Mouse (Mus musculus) splenic B cell, adult 2 months (primary cell): ENCODE measurements around the gene Rapgef5.

Experiments used
- DNase-seq: peaks from one replicate; pipeline ENCODE4 v3.0.0-alpha.2; 2011; ENCODE audit warnings: low read depth, low spot score
- H3K27me3 ChIP-seq: 2 replicates; pipeline ENCODE4 v1.6.1; 2012; ENCODE audit warnings: mild to moderate bottlenecking, low read length, moderate library complexity, mixed read lengths; ENCODE audit not compliant: control insufficient read depth, poor library complexity, insufficient read depth, severe bottlenecking
- H3K36me3 ChIP-seq: 2 replicates; pipeline ENCODE4 v1.6.1; 2012; ENCODE audit warnings: mild to moderate bottlenecking, low read length, moderate library complexity, mixed read lengths; ENCODE audit not compliant: control insufficient read depth, poor library complexity, insufficient read depth, severe bottlenecking

Gene Rapgef5

DNA sequence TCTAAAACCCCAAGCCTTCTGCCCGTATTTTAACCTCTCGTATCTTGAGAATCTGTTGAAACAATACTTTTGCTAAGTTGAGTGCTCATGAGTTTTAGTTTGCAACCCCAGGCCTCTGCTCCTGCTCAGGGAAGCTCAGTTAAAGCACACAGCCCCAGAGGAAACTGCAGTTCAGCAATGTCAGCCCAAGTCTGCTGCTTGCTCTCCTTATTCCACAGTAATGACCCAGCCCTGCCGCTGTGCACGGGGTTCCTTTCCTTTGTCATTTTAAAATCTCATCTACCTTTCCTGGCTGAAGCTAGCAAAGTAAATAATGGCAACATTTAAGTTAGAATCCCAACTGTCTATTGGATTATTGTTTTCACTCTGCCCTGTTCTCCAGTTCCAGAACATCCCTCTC, 144.1 kb downstream of the Rapgef5 start:
- no peak for DNase-seq
- Histone ChIP-seq H3K27me3 (no peaks in the 10 kb centered on the region), H3K36me3 (no peaks in the 10 kb centered on the region)

DNA sequence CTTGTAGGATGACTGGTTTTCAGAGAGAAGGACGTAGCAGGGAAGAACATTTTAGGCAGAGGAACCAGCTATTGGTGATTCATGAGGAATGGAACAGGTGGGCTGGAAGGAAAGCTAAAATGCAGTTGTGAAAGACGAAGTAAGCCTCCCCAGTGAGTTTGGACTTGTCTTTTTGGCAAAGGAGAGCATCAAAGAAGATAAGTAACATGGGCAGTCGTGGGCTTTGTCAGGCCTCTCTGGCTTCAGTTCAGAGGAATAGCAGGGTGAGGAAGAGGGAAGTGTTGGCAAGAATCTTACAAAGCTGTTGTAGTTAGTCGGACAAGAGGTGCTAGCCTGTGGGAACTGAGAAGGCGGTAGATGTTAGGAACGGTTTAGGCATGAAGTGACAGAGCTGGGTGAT, 145.6 kb downstream of the Rapgef5 start:
- DNase-seq, result no peak
- H3K27me3 ChIP-seq, result no peaks in the 10 kb centered on the region
- H3K36me3 ChIP-seq, result no peaks in the 10 kb centered on the region

DNA sequence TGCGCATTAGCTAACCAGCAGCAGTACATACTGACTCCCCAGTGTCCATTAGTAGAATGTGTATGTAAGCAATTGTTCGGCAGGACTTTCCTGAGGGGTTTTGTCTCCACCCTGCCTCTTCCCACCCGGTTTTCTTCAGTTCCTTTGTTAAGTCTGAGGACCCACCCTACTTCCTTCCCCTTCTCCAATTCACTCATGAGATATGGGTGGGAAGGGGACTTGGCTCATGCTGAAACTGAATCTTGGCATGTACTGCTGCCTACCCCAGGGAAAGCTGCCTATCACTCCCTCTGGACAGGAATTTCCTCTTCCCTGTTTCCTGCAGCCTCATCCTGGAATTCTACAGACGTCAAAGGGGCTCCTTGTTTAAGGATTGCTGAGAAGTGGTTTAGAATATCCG, 147.4 kb downstream of the Rapgef5 start:
- Histone ChIP-seq H3K27me3 (no peaks in the 10 kb centered on the region), H3K36me3 (no peaks in the 10 kb centered on the region)
- DNase-seq, result no peak

DNA sequence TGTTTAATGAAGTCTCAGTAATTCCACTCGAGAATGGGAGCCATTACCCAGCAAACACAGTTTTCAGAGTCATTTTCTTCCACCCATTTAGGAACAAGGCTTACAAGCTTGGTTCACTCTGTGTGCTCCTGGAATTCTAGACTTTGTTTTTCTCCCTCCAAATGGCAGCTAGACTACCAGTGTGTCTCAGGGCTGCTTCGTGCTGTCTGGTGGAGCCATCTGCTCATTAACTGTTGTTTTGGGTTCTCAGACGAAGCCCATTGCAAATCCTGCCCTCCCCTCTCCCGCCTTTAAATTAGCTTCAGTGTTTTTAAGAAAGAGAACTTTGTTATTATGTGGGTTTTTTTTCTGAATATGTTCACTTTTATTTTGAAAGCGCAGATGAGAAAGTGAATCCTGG, 148.4 kb downstream of the Rapgef5 start:
- H3K36me3 ChIP-seq, result no peaks in the 10 kb centered on the region
- no peaks in the 10 kb centered on the region for H3K27me3 ChIP-seq
- no peak for DNase-seq

DNA sequence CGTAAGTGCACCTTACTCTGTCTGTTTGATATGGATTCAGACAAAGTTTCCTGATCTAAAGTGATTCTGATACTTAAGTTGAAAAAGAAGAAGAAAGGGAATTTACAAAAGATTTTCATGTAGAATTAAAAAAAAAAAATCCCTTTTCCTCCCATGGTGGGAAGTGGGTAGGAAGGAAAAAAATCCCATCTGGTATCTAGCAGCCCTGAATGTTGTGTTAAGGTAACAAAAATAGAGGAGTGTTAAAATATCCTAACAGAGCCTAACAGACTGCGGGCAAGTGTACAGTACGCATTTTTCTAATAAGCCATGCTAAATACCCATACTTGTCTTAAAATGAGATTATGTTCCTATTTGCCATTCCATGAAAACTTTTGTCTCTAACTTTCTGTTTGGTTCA, 150.1 kb downstream of the Rapgef5 start:
- no peaks in the 10 kb centered on the region for H3K36me3 ChIP-seq
- no peak for DNase-seq
- H3K27me3 ChIP-seq, result no peaks in the 10 kb centered on the region

DNA sequence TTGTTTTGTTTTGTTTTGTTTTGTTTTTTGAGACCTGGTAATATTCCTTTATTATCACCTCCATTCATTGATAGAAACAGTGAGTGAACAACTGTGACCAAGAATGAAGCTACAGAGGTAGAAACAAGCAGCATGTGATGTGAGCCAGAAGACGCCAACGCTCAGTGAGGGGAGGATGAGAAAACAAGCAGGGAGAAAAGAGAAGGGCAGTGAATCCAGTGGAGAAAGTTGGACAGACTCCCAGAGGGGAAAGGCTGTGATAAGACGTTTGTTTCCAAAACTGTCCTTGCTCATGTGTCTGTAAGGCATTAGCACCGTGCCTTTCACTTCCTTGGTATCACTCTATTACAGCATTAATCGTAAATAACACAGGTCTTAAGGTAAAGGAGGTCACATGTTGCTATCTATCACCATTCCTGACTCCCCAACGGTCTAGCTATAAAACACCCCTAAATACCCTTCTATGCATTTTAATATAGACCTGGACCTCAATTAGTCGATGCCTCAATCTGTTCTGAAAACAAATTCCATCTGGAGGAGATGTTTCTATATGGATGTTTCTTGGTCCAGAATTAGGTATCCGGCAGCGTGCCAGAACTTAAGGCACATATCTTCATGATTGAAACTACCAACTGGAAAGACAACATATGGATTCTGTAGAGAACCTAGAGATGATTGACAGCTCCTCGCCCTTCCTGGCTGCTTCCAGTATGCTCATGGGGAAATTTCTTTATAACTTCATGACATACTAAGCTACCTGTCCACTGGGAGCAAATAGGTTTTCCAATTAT, 153.5 kb downstream of the Rapgef5 start:
- DNase-seq, result no peak
- Histone ChIP-seq H3K36me3 (no peaks in the 10 kb centered on the region), H3K27me3 (no peaks in the 10 kb centered on the region)

DNA sequence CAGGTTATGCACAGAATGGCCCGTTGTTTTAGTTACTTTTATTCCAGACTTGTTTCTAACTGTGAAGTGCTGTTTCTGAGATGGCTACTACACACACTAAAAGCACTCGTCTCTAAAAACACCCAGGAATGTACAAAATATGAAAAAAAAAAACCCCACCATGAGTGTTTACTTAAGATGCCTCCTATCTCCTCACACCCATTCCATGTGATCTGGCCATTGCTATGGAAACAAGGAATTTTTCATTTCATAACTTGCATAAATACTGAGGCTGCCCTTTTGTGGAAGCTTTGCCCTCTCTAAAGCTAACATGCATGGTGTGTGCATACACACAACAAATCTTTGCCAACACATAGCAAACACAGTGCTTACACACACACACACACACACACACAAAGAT, 156.9 kb downstream of the Rapgef5 start:
- no peak for DNase-seq

DNA sequence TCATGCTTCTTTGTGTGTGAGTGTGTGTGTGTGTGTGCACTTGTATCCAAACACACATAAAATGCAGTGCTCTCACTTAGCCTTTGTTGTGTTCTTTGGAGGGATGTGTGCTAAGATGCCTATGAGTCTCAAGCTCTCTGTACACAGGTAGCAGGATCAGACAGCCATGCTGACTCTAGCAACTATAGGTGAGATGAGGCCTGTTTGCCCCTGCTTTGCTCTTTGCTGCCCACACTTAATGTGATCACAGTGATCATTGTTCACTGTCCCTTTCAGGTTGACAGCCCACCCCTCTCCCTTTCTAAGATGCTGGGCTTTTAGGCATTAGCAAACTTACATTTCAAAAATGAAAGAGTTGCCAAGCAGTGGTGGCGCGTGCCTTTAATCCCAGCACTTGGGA, 158.2 kb downstream of the Rapgef5 start:
- DNase-seq, result no peak
- Histone ChIP-seq H3K27me3 (no peaks in the 10 kb centered on the region), H3K36me3 (no peaks in the 10 kb centered on the region)

More for the DNA sequence above, 156.9 kb downstream of the Rapgef5 start:
- H3K36me3 ChIP-seq, result no peaks in the 10 kb centered on the region
- H3K27me3 ChIP-seq, result no peaks in the 10 kb centered on the region

DNA sequence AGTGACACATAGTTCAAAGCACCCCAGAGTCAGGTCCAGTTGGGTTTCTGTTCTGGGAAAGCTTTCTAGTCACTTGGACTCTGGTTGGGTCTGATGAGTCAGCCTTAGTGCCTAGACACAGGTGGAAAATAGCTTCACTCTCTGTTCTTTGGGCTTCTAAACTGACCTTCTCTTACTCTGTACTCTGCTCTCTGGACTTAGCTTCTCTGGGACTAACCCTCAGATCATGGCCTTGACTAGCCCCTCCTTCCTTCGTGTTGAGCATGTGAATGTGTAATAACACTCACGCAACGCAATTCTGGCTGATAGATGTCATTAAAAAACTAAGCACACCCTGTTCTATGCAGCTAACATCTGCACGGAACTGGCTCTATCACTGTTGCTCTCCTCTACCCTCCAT, 160.0 kb downstream of the Rapgef5 start:
- Histone ChIP-seq H3K27me3 (no peaks in the 10 kb centered on the region), H3K36me3 (no peaks in the 10 kb centered on the region)
- DNase-seq, result no peak

DNA sequence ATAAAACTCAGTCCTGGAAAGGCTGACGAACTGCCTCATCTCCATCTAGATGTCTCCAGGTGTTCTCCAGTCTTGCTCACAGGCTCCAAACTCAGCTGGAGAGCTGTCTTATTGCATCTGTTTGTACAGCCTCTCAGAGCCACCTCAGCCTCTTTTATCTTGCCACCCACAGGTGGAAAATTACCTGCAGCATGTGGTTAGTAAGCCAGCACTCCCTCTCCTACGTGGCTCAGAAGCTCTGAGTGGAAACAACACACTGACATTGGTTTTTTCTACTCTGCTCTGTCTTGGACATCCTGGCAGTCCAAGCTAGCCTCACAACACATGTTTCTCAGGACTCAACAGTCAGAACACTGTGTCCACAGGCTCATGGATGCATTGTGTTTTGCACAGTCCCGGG, 162.6 kb downstream of the Rapgef5 start:
- H3K36me3 ChIP-seq, result no peaks in the 10 kb centered on the region; the same call in 1 of the 2 replicates

DNA sequence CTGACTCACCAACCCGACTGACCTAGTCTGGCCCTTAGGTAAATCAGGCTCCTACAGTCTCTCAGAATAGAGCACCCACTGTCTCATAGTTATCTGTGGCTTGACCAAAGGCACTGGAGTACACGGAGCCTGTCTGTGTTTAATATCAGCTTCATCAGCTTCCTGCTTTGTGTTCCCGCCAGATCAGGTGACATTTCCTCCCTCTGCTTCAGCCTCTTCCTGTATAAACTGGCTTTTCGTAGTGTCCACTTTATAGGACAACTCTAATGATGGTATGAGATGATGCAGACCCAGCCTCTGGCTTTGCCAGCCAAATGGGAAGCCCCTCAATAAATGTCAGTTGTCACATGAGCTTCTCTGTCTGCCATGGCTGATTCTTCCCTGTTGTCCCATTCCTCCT, 163.5 kb downstream of the Rapgef5 start:
- DNase-seq, result no peak
- Histone ChIP-seq H3K36me3 (no peaks in the 10 kb centered on the region; the same call in 1 of the 2 replicates), H3K27me3 (no peaks in the 10 kb centered on the region)

More for the DNA sequence above, 162.6 kb downstream of the Rapgef5 start:
- DNase-seq, result no peak
- no peaks in the 10 kb centered on the region for H3K27me3 ChIP-seq

DNA sequence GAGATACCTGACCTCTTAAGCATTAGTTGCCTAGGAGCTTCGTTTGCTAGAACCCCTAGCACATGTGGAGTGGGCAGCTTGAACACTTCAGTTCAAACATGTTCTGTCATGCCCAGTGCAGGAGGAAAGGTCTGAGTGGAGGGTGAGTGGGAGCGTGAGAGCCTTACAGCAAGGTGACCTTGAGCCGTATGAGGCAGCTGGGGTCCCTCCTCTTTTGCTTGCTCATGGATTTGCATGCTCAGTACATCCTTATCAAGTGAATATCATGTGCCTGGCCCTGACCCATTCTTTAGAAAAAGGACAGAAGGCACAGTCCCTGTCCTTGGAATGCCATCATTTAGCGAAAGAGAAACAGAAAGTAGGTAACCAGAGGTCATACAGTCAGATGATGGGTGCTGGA, 165.0 kb downstream of the Rapgef5 start:
- Histone ChIP-seq H3K36me3 (no peaks in the 10 kb centered on the region; the same call in 1 of the 2 replicates), H3K27me3 (no peaks in the 10 kb centered on the region)
- no peak for DNase-seq

DNA sequence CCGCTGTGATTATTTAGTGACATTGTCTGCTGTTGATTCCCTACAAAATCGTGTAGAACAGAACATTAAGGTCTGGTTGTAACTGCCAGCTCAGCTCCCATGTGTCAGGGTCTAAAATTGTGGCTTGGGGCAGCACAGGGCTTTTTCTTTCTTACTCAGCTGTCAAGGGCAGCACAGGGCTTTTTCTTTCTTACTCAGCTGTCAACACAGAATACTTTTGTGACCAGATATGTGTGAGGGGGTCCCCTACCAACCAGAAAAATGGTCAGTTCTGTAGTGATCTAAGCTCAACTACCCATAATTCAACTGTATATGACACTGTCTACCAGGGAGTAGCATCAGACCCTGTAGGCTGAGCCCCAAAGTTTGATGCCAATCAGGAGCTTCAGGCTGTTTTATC, 167.1 kb downstream of the Rapgef5 start:
- H3K27me3 ChIP-seq, result no peaks in the 10 kb centered on the region
- DNase-seq, result no peak
- no peaks in the 10 kb centered on the region; the same call in 1 of the 2 replicates for H3K36me3 ChIP-seq

DNA sequence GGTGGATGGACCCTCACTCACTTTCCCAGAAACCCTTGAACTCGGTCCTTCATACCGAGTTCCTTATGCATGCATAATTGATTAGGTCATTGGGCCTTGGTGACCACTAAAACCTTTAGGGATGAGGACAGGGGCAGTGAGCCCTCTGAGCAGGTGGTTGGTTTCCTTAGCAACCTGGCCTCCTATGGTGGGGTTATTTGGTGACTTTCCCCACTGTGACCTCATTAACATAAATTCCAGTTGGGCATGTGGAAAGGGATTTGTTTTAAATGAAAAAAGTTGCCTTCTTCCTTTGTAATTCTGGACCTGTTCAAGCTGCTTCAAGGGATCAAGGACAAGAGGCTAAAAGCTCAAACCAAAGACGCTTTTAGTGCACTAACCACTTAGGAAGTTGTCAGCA, 167.7 kb downstream of the Rapgef5 start:
- Histone ChIP-seq H3K36me3 (peaks cover 2% of the 10 kb centered on the region), H3K27me3 (no peaks in the 10 kb centered on the region)
- no peak for DNase-seq

DNA sequence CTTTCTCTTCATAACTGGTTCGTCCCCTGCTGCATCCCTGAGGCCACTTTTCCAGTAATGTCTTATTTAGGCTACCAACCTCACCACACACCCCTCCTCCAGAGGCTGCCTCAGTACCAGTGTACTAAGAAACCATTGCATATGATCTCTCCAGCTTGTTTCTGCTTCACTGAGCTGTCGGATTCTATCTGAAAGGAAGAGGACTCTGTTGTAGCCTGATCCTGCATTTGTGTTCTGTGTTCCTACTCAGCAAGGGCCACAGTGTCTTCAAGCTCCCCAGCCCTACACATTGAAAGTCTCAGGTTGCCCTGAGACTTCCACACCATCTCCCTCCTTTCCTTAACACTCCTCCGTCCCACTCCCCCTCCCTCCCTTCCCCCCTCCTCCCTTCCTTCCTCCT, 168.5 kb downstream of the Rapgef5 start:
- H3K36me3 ChIP-seq, result peaks cover 3% of the 10 kb centered on the region
- no peaks in the 10 kb centered on the region for H3K27me3 ChIP-seq
- no peak for DNase-seq

DNA sequence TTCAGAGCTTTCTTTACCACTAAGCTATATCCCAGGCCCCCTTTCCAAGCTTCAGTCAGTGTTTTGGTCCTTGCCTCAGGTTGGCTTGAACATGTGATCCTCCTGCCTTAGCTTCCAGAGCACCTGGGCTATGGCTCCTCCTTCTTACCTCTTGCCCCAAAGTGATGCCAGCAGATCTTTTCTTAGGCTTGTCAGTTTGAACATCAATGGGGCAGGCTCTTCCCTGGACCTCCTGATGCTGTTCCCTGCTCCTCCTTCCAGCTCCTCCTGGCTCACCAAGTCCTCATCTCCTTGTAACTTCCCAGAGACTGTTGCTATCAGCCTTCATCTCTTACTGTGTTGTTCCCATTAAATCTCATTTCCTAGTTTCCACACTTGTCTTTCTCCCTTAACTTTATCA, 169.1 kb downstream of the Rapgef5 start:
- Histone ChIP-seq H3K27me3 (no peaks in the 10 kb centered on the region), H3K36me3 (peaks cover 3% of the 10 kb centered on the region)
- no peak for DNase-seq
